Mouse (Mus musculus) ovary, postnatal 14 days (tissue): ENCODE results near the gene Capzb.

ENCODE experiments used
- DNase-seq: peaks from one replicate; pipeline ENCODE4 v3.0.0; 2022; ENCODE audit warnings: low spot score

Gene Capzb

DNA sequence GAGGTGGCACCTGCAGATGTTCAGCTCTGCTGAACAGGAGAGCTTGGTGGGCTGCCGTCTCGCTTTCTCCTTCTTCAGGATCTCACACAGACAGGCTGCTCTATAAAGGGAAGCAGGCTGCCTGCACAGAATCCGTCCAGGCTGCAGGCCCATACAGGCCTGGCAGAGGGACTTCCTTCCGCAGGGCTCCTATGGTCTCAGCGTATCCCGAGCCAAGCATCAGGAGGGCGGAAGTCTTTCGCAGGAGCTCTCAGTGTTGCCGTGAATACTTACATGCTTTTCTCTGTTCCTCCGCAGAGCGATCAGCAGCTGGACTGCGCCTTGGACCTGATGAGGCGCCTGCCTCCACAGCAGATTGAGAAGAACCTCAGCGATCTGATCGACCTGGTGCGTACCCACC is 45.9 kb downstream of the Capzb start:
- DNase-seq: no peak

DNA sequence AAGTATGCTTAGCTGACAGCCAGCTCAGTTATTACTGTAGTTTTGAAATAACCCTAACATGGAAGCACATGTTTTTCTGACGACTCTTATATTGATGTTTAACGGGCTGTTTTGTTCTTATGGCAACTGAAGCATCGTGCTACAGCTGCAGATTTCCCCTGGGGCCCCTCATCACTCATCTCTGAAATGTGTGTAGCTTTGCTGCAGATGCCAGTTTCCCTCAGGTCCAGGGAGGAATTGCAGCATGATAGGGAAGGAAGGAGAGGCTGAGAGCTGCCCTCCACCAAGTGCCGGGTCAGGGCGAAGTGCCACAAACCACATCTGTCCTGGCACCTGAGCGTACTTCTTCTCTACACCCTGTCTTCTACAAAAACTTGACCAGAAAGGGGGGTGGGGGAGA is 47.6 kb downstream of the Capzb start:
- no peak for DNase-seq

DNA sequence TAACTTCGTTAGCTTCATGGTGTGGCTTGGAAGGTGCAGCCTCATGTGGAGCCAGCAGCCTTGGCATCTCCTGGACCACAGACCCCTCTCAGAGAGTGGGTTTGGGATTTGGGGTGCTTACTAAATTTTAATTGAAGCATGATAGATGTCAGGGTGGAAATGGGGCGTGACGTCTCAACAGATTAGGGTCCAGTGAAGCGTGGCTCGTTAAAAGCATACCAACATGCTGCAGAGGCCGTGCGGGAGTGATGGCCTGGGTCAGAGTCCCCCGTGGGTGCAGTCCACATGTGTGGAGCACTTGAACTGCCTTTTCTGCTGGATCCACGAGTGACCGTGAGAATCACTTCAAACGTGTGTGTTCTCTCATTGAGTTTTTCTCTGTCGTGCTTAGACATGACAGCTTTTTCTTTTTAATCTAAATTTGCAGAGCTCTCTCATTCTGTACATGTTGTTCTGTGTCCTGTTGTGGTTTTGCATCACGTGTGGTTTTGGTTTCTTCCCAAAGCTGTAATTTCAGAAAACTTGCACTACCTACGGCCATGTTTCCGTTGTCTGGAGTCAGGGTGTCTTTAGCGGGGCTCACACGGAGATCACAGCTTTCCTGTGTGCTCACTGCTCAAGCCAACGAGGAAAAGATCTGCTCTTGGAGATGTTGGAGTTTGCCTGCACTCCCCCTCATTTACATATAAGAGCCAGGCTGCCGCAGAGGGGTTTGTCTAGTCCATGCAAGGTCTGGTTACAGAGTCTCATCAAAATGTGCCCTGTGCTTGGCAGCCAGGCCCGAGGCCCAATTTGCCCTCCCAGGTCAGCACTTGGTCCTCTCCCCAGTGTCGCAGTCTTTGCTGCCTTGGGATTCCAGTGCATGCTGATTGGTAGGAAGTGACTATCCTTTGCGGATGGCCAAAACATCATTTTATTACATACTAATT is 49.2 kb downstream of the Capzb start:
- no peak for DNase-seq

DNA sequence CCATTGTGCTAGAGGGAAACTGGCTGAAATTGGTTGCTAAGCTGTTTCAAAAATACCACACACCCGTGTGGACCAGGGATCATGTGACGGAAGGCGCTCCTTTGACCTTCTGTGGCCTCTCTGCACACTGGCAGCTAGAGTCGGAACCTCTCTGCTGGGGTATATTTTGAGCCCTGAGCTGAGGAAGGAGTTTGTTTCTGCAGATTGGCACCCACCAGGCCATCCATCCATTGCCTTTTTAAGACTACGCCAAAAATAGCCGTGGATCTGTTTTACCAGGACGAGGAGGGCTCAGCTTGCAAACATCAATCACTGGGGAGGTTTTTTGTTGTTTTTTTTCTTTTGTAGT is 49.9 kb downstream of the Capzb start:
- DNase-seq: no peak

DNA sequence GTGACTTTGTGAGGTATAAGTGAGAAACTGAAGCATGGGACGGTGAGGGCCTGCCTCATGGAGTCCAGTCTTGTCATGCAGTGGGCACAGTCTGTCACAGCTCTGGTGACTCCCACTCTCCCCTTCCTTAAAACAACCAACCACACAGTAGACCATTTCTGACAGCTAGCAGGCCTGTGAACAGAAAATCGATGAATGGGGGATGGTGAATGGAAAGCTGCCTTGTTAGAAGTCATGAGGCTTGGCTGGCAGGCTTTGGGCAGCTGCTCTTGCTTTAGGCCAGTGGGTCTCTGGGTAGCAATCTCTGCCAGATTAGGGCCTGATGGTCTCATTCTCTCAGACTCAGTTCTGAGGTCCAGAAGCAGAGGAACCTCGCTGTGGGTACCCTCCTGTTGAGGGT is 51.5 kb downstream of the Capzb start:
- no peak for DNase-seq

DNA sequence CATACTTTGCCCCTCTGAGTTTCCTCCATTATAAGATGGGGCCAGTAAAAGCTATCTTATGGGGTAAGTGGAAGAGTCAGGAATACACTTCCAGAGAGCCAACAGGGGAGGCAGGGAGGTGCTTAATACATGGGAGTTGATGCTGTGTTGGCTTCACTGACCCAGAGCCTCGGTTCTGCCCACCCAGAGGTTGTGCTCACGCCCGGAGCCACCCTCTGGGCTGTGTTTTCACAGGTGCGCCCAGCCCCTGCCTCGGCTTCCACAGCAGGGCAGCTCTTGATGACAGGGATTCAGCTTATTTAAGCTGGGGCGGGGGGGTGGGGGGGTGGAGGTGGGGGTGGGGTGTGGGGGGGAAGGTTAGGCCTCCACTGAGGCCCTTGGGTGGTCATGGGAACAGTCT is 52.1 kb downstream of the Capzb start:
- DNase-seq: no peak

DNA sequence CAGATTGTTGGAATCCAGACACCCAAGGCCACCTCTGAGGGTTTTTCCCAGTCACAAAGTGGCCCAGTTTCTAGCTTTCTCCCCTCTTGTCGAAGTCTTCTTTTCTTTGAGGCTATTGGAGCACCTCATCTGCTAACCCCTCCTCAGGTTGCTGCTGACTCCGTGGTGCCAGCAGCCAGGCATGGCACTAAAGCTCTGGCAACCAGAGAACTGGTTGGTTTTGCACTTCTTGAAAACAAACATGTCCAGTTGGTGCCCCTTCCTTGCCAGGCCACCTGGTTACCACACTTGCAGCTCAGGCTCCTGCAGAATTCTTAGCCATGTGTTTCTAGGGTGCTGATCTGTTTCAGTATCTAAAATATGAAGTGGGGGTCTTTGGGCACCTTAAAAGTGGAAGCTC is 52.8 kb downstream of the Capzb start:
- no peak for DNase-seq

DNA sequence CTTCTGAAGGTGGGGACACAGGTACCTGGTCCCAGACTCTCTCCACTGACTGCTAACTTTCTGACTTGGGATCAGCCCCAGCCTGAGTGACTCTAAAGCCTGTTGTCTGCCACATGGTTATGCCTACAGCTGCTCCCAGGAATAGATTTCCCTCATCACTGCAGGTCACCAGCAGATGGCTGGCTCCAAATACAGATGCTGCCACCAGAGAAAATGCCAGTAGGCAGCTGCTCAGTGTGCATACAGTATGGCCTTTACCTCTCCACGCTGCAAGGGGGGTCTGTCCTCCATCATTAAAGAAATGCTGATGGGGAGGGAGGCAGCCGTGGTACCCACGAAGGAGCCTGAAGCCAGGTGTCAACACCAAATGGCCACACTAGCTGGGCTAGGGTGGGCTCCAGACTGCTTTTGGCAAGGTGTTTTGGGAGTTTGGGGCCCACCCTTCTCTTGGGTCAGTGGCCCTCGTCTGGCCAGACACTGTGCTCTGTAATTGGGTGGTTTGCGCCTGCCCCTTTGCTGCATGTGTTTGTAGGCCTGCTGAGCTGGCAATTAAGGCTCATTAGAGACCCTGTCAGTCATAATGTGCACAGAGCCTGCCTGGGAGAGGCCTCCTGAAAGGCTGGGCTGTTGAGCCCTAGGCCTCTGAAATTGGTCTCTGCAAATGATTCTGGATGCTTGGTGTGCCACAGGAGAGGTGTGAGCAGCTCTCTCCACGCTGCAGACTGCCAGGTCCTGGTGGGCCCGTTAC is 53.6 kb downstream of the Capzb start:
- DNase-seq: no peak

DNA sequence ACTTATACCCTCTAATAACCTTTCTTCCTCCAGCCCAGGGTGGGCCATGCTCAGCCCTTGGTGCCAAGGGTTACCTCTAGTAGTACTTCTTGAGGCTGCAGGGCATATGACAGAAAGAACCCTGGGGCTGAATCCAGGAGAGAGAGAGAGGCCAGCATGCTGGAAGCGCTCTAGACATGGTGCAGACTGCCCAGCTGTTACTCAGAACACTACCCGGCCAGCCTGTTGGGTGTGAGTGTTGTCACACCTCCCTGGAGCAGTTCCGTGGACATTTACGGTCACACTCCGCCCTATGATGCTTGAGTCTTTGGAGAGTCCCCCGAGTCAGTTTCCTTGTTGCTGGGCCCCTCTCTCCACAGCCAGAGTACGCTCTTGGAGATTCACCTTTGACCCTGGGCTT is 55.3 kb downstream of the Capzb start:
- no peak for DNase-seq

DNA sequence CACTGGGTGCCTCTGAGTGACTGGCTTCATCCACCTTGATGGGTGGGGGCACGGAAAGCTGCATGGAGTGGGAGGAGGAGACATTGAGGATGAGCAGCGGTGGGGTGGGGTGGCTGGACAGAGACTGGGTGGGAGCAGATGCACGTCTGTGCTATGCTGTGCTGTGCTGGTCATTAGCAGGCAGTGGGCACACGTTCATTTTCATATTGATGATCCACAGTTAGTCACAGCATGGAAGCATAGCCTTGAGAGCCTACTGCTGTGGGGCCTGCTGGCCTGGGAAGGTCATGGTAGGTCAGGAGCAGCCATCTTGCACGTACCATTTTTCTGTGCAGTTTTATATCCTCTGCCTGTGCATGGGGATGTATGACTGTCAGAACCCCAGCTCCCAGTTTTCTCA is 56.0 kb downstream of the Capzb start:
- DNase-seq: no peak

DNA sequence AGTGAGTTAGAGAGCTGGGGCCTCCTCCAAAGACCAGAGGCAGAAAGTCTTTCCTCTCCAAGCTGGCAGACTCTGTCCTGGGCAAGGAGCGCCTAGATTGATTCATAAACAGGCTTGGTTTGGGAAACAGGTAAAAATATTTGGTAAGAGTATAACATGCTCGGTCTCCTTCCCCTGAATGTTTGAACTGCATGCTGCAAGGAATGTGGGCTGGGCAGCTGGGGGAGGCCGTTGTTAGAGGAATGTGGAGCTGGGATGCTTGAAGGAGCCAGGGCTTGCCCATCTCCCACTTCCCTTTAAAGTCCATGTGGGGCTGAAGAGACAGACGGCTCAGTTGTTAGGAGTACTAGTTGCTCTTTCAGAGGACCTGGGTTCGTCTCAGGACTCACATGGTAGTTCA is 57.3 kb downstream of the Capzb start:
- no peak for DNase-seq

DNA sequence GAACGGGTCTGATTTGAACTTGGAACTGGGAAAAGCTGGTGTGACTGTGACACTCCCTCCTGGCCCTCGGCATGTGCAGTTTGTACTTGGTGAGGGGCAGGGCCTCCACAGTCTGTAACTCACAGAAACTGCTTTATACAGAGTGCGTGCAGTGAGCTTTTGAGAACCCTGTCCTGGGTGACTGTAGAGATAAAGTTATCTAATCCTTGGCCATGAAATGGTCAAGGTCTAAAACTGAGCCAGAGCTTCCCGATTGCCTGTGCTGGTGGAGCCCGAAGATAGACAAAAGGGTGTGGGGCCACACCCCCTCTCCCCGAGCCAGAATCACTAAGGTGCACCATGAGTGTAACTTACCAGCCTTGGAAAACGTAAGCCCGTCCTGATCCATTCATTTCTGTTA is 58.2 kb downstream of the Capzb start:
- DNase-seq: no peak

DNA sequence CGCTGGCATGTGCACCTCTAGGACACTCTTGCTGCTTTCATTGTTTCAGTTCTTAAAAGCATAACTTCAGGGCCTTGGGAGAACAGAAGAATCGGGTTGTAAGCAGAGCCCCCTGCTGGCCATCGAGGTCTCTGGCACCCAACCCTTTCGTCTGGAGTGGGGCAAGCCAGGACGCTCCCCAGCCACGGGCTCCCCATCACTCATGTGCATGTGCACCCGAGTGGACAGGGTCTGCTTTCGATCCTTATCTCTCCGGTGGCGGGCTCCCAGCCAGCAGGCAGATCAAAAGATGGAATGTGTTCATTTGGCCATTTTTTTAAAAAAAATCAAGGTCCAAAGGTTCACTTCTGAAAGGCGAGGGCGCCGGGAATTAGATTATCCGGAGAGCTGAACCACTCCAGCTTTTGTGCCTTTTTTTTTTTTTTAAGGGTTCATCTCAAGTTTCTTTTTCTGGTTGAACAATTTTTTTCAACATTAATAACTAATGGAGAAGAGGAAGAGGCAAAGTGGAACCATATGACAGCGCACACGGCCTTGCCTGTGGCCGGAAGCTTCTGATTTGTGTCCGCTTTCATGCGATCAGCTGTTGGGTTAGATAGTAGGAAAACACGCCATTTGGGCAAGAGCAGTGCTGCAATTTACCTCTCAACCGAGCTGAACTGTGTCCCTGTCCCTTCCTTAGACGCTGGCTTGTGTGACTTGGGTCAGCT is 59.5 kb downstream of the Capzb start:
- DNase-seq: peak; percentile 76

DNA sequence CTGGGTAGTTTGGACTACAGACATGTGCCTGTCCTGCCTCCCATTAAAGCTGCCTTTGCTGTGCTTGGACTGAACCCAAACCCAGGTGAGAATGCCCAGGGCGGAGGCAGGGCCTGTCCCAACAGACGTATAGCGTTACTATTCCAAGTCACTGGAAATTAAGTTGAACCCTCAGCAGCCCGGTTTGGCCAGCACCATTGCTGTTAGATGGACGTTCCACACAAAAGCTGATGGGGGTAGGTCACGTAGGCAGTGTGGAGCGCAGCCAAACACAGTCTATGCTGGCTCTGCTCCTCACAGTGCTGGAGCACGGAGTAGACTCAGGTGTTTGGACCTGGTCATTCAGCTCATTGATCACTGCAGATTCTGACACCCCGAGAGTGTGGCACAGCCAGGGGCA is 60.5 kb downstream of the Capzb start:
- DNase-seq: no peak

DNA sequence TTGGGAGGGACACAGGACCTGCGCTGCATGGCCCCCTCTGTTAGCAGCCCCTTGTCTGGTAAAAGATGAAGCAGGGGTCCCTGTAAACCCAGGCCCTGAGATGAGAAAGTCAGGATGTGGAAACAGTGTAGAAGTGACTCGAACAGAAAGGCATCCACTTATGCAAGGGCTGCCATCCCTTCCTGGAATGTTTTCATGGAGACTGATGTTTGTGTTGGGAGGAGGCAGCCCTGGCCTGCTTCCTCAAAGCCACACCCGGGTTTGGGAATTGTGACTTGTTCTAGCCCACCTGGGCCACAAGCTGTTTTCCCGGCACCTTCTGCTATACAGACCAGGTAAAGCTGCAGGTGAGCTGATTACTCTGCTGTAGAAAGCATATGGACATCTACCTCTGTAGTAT is 63.4 kb downstream of the Capzb start:
- DNase-seq: no peak

DNA sequence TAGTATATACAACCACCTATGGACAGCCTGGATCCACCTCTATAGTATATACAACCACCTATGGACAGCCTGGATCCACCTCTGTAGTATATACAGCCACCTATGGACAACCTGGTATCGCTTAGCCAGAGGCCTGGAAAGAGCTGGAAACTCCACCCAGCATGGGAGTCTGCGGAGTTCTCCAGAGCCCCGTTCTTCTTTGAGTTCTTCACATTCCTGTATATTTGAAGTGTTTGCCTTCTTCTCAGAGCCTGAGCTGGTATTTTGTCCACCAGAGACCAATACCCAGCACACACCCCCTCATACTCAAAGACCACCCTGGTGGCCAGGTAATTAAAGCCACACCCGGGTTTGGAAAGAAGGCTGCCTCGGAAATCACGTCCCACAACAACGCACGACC is 64.0 kb downstream of the Capzb start:
- DNase-seq: no peak

DNA sequence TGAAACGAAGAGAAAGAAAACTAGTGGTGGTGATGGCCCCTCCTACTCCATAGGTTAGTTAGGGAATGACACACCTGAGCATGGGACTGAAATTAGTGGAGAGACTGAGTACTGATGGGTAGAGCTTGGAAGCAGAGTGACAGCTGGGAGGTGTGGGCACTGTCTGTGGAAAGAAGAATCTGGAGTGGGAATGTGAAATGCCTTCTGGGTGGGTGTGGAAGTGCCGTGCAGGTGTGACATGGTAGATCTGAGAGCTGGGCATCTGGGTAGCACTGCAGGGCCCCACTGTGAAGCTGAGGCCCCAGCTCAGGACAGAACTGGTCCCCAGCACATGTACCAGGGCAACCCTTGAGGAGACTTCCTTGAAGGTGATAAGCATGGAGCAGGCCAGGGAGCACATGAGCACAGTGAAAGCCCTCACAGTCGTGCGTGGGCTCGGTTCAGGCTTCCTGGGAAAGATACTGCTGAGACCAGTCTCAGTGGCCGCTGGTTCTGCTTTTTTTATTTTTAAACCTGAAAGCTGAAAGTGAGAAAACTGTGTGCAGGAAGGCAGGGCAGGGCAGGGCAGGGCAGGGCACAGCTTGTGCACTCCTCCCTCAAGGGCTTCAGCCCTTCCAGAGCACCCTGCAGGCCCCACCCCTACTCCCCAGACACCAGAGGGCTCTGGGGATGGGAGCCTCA is 66.1 kb downstream of the Capzb start:
- DNase-seq: no peak

DNA sequence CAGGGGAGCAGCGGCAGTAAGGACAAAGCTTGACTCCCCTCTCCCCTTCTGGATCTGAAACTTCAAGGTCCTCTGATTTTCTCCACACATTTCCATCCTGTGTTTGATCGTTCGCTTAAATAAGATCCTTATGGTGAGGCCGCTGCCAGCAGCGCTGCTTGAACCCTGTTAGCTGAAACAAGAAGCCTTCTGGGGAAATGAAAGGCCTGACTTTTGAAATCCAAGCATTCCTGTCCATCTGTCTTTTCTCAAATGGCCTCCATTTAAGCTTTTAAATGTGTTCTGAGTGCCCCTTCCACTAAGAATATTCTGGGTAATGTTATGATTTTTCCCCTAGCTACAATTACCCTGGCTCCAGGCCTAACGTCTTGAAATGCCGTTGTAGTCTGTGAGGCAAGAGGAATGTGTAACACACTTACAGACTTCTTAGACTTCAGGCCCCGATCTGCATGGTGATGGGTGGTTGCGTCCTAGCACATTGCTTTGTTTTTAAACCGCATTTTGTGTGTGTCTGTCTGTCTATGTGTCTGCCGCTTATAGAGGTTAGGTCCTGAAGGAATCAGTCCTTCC is 66.7 kb downstream of the Capzb start:
- DNase-seq: no peak

DNA sequence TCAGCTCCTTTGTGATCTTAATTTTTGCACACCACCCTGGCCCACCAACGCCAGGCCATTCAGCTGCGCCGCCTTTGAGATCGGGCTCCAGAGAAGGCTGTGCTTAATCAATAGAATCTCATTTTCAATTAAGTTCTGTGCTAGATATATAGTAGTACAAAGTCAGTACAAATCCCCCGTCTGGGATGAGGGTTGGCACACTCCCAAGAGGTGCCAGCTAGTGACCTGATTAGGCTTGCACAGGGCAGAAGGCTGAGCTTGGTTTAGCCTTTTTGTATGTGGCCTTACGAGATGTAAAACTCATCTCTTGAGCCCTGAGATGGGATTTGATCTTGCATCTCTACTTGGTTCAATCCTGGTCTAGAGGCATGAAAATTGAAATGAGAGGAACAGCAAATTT is 70.3 kb downstream of the Capzb start:
- no peak for DNase-seq

DNA sequence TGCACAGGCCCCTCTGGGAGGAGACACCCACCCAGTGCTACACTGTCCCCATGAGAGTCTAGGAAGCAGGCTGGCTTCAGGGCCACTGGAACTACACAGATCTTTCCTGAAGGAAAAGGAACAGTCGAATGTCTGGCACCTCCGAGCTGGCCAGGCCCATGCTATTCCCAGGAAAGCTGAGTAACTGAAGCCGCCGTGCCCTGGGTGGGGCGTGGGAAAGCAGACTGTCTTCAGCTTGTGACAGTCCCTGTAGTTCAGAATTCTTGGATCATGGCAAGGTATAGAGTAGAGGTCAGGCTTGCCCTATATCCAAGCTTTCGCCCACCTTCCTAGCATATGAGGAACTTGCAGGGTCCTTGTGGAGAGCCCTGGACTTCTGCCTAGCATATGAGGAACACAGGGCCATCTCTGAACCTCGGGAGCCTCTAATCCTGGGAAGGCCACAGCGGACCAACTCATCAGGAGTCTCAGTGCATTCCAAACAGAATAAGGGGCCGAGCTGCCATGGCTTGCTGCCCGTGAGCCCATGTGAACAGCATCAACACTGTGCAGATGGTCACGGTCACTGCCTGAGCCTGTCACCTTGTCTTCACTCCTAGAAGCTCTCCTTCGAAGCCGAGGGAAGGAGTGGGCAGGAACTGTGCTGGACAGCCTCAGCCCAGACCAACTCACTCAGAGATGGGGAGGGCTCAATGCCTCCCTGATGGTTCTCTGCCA is 73.2 kb downstream of the Capzb start:
- DNase-seq: no peak

DNA sequence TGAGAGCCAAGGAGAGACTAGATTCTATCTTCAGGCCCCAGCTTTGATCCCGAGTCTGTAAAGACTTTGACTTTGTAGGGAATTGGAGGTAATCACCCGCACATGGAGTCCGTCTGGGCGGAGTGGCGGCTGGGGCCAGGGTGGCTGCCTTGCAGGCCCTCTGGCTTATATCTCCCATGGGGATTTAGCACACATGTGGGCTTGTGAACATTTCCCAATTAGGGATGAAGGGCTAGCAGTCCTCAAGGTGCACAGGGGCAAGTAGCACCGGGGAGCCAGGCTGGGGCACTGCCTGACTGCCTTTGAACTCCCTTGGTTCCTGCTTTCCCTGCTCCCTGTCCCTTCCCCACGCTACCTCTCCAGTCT is 73.8 kb downstream of the Capzb start:
- no peak for DNase-seq

DNA sequence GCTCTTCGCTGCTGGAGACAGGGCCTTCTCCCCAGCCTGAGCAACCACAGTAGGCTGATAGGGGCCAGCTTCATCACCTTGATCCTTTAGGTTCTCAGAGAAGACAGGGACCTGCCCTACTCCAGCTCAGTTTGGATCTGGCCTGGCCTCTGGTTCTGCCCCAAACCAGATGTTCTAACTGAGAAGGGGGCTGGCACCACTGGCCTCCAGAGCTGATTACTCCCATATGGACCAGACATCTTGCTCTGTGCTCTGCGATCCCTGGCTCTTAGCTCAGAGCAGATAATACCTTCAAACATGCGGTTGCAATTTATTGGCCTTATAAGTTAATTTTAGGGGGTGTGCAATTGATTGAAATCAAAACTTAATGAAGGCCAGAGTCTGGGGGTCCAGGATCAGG is 74.6 kb downstream of the Capzb start:
- no peak for DNase-seq
